Mouse (Mus musculus): ENCODE data around the gene Zfp980. TPM values are rescaled to one million over a fixed set of nuclear protein-coding genes. Genes with fewer than 3 reads are reported as not detected.

Zfp980 gene
- polyA plus RNA-seq, 1 experiment from 2014 or later, result not detected

Other genes with a start within 250 kb of the Zfp980 start
- gene Zfp990, start 159.9 kb upstream of the Zfp980 start, polyA plus RNA-seq (2015; fragmentation: Nextera tagmentation; extraction: Ambion mirVana), result 0.05 TPM in 1 of 2 replicates, not detected in the other
- 0.12 and 0.21 TPM in 2 replicates for gene Gm13212, start 85.5 kb upstream of the Zfp980 start, polyA plus RNA-seq (2015; fragmentation: Nextera tagmentation; extraction: Ambion mirVana)
- gene Zfp986, start 198.1 kb downstream of the Zfp980 start, polyA plus RNA-seq (2015; fragmentation: Nextera tagmentation; extraction: Ambion mirVana), result not detected in 2 replicates

Measured in forebrain, embryonic 13.5 days (tissue).